Mouse (Mus musculus) frontal cortex, adult 2 months (tissue): ENCODE results near the gene Ehmt1. TPM values are rescaled to one million over a fixed set of nuclear protein-coding genes. Genes with fewer than 3 reads are reported as not detected.

Experiments
- DNase-seq, 2 experiments: peaks; one replicate each; pipeline ENCODE4 v3.0.0; 2022; ENCODE audit warnings: low spot score in 1 of 2; ENCODE audit errors: extremely low spot score in 1 of 2
- polyA plus RNA-seq: library from polyadenylated mRNA; depleted of rRNA; stranded (reverse); fragments of >200 nt; gene quantifications from 2 replicates; pipeline ENCODE4 v1.2.3, GENCODE M21; 2012; rRNA removed

The Ehmt1 gene
- polyA plus RNA-seq, 1 experiment: 66.4 TPM

DNA sequence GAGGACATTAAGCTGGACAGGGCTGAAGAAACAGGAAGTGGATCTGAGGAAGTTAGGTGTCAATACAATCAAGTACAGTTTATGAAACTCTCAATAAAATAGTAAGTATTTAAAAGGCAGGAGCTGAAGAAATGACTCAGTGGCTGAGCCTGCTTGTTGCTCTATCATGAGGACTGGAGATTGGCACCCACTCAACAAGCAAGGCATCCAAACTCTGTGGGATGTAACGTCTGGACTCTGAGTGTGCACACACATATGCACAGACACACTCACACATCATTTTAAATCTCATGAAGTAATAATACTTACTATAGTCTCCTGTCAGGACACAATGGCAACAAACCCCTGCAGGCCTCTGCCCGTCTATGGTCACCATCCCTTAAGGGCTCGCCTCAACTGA is 112.4 kb downstream of the Ehmt1 start:
- DNase-seq: peak in 1 of 2 experiments; percentile 59

DNA sequence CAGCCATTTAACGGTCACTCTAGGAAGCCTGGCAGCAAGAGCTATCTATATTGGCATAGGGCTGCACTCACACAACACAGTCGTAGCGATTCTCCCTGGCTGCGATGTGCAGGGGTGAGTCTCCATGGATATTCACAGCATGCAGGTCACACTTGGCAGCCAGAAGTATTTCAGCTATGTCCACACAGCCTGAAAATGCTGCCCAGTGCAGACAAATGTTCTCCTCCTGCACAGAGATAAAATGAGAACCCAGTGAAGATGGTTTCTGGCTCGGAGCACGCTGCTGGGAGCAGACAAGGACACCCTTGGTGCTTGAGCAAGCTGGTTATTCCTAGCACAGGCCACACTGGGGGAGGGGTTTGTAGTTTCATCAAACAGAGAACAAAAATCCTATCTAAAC is 113.3 kb downstream of the Ehmt1 start:
- peak; percentile 23 to 31 for DNase-seq

DNA sequence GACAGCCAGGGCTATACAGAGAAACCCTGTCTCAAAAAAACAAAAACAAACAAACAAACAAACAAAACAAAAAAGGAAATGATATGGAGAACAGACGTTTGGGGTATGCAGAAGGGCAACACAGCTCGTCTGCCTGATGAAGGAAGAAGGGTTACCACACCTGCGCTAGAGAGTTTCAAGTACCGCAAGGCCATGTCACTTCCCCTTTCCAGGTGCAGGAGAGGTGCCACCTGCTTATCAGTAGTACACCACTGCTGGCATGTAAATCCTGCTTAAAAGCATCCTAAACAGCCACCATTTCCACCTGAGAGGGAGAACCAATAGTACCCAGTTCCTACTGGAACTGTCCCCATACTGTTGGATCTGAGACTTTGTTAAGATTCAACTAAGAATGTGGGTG is 113.8 kb downstream of the Ehmt1 start:
- DNase-seq: no peak

DNA sequence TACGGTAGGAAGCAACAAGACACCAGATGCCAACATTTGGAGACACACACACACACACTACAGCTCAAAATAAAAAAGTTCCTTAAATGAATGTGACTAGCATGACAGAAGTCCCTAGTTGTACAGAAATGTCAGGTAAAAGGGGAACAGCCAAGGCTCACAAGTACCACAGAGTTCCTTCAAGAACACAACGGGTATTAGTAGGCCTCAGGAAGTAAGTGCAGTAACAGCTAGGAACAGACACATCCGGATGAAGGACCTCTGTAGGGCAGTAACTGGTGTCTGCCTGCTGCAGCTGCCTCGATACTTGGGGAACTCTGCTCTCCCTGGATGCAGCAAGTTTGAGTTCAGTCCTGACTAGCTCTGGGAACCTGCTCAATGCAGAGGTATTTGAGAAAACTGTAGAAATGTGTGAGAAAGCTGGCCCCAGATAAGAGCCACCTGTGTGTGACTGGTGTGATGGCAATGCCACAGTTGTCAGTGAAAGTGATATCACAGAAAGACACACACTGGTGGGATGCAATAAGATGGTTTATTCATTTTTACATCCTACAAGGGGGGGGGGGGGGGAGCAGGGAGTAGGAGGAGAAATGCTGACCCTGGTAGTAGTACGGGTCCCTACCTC is 122.5 kb downstream of the Ehmt1 start:
- DNase-seq: no peak

DNA sequence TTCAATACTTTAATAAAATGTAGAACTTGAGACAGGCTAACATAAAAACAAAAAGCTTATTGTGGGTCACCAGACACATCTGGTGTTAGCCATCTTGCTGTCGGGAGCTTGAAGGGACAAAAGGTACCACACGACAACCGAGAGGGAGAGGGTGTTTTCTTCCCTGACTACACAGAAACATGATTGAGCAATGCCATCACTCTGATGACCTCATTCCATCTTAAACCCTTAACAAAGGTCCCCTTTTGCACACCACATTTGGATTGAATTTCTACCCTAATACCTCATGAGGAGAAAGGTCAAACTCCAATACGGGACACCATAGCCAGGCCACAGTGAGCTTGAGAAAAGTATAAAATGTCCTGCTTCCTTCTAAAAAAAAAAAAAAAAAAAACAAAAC is 132.2 kb downstream of the Ehmt1 start:
- DNase-seq: no peak

DNA sequence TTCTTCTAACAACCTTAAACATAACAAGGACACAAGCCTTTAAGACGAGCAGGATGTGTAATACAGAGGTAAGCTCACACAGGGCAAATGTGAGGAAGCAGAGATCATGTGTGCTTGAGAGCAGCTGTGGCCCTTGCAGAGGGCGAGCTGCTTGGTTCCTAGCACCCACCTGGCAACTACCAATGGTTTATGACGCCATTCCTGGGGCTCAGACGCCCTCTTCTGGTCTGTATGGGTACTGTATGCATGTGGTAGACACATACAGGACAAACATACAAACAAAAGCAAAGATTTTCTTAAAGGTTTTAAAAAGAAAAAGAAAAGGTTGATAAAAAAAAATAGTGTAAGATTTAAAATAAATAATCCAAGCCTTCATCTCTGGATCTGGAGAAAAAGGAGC is 138.2 kb downstream of the Ehmt1 start:
- DNase-seq: no peak

DNA sequence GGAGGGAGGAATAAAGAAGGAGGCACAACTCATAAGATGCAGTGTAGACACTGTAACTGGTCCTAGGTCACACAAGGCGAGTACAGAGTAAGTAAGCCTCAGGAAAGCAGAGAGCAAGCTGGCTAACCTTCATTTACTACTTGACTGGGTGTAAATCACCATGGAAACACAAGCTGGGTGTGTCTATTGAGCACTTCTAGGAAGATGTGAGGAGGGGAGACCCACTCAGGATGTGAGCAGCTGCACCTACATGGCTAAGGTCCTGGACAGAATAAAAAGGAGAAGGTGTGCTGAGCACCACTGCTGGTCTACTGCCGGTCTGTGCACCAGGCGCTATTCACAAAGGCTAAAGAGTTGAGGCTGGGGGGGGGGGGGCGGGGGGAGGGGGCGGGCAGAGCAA is 142.6 kb downstream of the Ehmt1 start:
- no peak for DNase-seq

DNA sequence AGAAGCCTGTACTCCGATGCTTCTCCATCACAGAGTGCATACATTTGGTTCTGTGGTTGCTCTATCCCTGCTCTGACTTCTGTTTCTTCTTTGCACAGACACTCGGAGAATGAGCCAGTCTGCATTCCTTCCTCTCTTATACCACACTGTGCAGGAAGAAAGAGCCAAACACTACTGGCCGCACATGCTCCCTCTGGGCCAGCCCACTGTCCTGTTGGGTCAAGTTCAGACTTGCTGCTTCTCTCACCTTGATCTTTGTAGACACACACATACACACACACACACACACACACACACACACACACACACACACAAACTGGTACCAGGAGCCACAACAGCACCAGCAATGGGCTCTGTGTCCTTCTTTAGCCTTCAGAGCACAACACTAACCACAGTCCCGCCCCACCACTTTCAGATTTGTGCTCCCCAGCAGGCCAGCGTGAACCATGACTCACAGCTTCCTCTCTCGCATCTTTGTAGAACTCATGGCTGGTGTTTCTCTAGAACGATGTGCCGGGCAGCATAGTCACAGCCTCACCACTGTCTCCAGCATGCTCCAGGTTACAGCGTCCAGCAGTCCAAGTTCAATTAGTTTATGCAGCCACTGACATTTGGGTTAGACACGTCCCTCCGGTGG is 143.3 kb downstream of the Ehmt1 start:
- no peak for DNase-seq

DNA sequence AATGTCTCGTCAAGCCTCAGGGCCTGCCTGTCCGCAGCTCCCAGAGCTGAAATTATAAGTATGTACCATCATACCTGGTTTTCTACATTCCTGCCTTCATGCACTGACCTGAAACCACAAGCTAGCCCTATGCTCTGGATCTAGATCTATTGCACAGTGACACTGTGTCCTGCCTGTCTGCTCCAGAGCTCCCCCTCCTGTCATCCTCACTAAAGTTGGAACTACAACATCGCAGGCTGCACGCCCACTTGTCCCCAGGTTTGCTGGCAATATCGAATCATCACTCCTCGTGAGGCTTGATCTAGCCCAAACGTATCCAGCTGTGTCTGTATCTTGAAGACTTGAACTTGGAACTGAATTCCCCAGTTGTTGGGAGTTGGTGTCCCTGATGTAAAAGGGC is 144.6 kb downstream of the Ehmt1 start:
- DNase-seq: peak in 1 of 2 experiments; percentile 63

DNA sequence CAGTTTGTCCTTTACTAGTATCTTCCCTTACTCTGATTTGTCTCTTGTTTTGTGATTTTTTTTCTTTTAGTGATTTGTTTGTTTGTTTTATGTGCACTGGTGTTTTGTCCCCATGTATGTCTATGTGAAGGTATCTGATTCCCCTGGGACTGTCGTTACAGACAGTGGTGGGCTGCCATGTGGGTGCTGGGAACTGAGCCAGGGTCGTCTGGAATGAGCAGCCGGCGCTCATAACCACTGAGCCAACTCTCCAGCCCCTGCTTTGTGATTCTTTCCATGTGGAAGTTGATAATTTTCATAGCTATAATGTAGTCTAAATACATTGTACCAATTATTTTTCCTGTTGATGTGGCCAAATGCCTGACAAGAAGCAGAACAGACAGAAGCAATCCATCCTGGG is 148.6 kb downstream of the Ehmt1 start:
- DNase-seq: no peak

DNA sequence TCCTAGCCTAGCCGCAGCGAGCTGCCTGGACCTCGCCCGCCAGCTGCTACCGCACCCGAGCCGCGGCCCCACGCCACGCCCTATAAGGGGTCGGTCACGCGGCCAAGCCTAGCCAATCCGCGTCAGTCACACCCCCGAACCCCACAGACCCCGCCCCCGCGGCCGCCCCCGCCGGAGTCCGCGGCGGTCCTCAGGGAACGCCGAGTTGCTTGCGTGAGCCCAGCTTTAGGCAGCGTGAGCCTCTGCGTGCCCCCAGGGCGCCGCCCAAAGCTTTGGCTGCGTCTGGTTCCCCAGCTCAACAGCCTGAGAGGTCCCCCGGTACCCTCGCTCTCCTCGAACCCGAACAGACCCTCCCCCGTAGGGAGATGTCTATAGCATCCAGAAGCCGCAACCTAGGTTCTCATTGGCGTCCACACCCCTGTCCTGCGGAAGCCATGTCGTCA is 156.3 kb downstream of the Ehmt1 start, which contains the start of gene Cacna1b:
Gene Cacna1b, minus strand, starts transcription at position 38 of the 443 bp plus-strand sequence.
- DNase-seq: peak; percentile 83 to 95

DNA sequence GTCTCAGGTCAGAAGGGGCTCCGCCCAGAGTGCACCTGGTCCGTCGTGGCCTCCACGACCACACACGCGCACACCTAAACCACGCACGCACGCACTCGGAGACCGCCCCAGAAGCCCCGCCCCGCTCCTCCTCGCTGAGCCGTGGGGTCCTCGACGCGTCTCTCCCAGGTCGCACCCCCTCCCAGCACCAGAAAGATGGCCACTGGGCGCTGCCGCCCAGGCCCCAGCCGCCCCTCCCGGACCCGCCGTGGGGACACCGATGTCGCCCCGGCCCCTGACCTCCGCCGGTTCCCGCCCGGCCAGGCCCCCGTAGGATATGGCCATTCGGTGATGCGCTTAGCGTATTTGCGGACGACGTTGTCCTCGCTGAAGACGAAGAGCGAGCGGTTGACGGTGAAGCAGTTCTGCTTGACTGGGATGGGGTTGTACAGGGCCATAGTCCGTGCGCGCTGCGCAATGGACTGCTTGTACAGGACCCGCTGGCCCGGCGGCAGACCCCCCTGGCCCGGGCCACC is 156.9 kb downstream of the Ehmt1 start:
- peak; percentile 43 to 62 for DNase-seq

DNA sequence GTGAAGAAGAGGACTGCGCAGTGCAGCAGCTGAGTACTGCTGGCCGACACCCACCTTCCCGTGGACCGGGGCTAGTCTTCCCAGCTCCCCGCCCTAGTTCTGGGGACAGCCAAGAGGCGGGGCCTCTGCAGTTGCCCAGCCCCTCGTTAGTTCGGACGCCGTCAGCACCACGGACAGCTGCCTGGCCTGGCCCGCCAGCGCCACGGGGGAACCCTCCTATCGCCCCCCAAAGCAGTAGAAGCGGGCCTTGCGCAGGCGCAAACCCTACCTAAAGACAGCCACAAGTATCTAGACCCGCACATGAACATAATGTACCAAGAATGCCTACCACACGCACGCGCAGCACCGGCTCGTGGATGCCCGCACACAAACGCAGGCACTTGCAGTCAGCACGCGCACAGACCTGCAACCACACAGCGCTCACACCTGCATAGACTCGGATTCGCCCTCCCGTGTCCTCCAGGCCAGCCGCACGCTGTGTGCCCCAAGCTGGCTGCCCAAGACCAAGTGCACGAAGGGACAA is 157.4 kb downstream of the Ehmt1 start:
- DNase-seq: peak; percentile 34 to 67

DNA sequence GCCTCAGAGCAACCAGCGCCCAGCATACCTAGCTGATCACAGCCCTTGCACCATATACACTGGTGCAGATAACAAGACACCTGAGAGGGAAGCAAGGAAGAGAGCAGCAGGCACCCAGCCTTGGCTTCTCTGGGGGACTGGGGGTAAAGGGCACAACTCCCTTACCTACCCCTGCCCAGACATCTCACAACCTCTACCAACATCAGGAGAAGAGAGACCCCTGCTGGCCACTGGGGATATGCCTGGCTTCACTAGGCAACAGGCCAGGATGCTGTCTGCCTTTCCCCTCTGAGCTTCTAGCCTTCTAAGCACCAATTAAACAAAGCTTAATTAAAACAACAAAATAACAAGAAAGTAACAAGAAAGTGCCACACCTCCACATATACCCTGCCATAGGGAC is 164.1 kb downstream of the Ehmt1 start:
- peak; percentile 33 to 81 for DNase-seq

DNA sequence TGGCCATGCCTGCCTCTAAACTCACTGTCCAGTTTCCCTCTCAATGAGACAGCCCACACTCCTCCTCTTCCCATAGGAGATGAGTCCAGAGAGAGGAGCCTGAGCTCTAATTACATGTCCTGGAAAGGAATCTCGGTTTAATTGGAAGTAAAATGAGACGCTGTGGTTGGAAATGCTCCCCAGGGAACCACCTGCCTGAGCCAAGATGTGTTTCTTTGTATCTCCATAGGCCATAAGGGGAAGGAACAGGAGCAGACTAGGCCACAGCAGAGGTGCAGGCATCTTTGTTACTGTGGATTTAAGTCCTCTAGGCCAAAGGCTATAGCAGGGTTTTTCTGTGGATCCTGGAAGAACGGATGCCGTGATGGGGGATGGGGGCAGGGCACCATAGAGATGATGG is 166.8 kb downstream of the Ehmt1 start:
- DNase-seq: no peak

DNA sequence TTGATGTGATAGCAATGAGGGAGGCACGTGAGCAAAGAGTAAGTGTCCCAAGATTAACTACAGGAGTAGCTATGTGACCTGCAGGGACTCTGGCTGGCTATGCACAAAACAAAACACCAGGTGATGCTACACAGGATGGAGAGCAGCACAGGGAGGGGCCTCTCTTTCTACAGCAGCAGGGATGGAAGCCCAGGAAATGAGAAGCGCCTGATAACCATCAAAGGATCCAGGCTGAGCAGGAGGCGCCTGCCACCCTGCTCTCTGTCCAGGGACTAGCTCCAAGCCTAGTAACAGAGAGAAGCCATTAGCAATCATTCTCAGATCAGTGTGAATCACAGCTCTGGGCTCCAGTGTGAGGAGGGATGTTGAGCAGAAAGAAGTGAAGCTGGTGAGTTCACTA is 169.4 kb downstream of the Ehmt1 start:
- DNase-seq: no peak

DNA sequence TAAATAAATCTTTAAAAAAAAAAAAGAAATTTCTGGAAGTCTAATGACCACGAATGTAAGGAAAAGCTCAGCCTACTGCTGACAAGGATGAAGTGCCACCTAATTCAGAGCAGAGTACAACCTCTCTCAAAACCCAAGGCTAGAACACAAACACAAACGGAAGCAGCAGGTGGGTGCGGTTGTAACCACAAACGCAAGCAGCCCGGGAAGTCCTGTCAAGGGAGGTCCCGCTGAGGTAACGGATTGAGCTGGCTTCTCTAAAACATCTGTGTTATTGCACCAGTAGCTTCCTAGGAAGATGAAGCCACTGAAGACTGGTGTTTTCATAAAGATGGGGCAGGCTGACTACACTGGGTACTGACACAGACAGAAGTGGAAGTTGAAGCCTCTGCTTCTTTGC is 171.5 kb downstream of the Ehmt1 start:
- DNase-seq: no peak

Other genes starting within 250 kb of the Ehmt1 start
- gene Cacna1b, start 156.5 kb downstream of the Ehmt1 start, polyA plus RNA-seq: 60.8 and 70.7 TPM in 2 replicates
- gene Arrdc1, start 15.6 kb upstream of the Ehmt1 start, polyA plus RNA-seq: 30.8 and 37.2 TPM in 2 replicates
- gene Zmynd19, start 30.2 kb upstream of the Ehmt1 start, polyA plus RNA-seq: 19.4 and 22.6 TPM in 2 replicates
- gene Dph7, start 42.8 kb upstream of the Ehmt1 start, polyA plus RNA-seq: 36.3 and 36.4 TPM in 2 replicates
- 126 and 127 TPM in 2 replicates for gene Mrpl41, start 55.5 kb upstream of the Ehmt1 start, polyA plus RNA-seq
- 17.4 and 21.3 TPM in 2 replicates for gene Pnpla7, start 56.4 kb upstream of the Ehmt1 start, polyA plus RNA-seq
- 638 and 695 TPM in 2 replicates for gene Nsmf, start 134.7 kb upstream of the Ehmt1 start, polyA plus RNA-seq
- 0.08 TPM in 1 of 2 replicates, not detected in the other for gene Entpd8, start 160.7 kb upstream of the Ehmt1 start, polyA plus RNA-seq
- not detected in 2 replicates for gene Noxa1, start 175.5 kb upstream of the Ehmt1 start, polyA plus RNA-seq